Mouse (Mus musculus) urinary bladder, postnatal 10 days (tissue): Measurements from ENCODE around the gene Mrpl49.

Experiments used
- DNase-seq: peaks from one replicate; pipeline ENCODE4 v3.0.0; 2022; ENCODE audit warnings: low spot score

Gene Mrpl49

DNA sequence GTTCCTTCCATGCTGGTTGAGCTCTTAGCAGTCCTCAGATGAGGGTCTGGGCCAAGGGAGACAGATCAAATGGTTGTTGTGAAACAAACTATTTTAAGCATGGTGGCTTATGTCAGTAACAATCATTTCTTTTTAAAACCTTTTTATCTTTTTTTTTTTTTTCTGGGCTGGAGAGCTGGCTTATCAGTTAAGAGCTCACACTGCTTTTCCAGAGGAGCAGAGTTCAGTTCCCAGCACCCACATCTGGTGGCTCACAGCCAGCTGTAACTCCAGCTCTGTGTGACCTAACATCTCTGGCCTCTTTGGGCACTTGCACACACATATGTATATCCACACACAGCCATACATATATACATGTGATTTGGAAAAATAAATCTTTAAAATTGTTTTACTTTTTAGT lies 19.9 kb downstream of the Mrpl49 start:
- DNase-seq = no peak

- no peak for DNase-seq
These were observed 21.5 kb downstream of the Mrpl49 start for GRCm38 (mm10) chr19:6035966-6036585.

- no peak for DNase-seq
These were observed 26.9 kb downstream of the Mrpl49 start for GRCm38 (mm10) chr19:6030520-6031280.

GRCm38 (mm10) chr19:6029426-6029825 lies 28.2 kb downstream of the Mrpl49 start:
- no peak for DNase-seq

GRCm38 (mm10) chr19:6028991-6029390 lies 28.6 kb downstream of the Mrpl49 start:
- DNase-seq = no peak

- DNase-seq = no peak
These were observed 33.7 kb downstream of the Mrpl49 start for GRCm38 (mm10) chr19:6023930-6024329.

DNA sequence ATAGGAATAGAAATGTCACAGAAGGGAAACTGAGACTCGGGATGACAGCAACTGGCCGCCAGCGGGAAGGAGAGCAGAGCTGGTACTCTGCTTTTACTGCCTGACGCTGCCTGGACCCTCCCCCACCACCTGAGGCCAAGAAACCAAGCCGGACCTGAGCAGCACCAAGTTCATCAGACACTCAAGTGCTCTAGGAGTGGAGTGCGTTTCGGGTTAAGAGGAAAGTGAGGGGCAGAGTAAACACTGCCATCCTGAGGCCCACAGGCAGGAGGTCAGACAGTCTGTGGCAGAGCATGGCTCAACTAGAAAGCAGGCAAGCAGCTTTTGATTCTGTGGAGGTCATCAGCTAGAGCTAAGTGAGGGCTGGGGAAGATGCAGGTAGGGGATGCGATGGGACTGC lies 34.5 kb downstream of the Mrpl49 start:
- DNase-seq = no peak

GRCm38 (mm10) chr19:6020276-6020675 lies 37.3 kb downstream of the Mrpl49 start:
- DNase-seq = no peak

- peak; percentile 69 for DNase-seq
These were observed 39.2 kb downstream of the Mrpl49 start for GRCm38 (mm10) chr19:6018142-6019089.

DNA sequence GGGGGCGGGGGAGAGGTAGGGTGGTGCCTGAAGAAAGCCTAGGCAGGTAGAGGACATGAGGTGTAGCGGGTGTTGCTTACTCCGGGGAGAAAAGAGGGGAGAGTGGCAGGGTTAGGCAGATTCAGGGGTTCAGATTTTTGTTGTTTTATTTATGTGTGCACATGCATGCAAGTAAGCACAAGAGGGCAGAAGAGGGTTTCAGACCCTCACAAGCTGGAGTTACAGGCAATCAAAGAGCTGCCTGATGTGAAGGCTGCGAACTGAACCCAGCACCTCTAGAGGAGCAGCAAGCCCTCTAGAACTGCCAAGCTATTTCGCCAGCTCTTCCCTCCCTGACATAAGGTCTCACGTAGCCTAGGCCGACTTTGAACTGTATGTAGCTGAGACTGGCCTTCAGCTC lies 41.1 kb downstream of the Mrpl49 start:
- no peak for DNase-seq

DNA sequence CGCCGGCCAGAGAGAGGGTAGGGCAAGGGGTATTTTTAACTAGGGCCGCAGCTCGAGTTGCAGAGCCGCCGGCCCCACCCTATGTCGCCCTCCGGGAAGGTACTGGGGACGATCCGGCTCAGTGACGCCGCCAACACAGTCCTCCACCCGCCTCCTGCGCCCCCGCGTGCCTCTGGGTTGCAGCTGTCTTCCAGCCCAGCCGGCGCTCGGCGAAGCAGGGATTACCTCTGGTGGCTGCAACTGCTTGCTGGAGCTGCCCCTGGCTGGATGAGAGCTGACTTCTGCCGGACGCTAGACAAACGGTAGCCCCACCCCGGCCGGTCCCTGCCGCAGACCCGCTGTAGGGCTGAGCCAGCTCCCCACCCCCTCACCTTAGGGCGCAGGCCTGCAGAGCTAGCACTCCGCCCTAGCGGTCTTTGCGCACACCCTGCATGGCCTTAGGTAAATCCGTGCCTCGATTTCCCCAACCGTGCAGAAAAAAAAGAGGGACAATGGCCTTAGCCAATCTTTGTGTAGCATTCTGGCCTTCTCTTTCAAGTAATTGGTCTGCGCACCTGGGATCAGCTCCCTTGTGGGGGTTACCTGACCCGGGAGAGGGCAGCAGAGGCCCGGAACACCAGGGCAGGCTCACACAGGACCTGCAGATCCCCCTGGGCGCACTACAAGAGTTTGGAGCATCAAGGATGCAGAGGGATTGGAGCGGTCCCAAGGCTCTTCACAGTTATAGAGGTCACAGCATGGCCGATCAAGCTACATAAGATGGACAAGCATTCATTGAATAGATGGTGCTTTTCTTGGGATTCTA lies 41.9 kb downstream of the Mrpl49 start, which contains the start of gene Capn1:
TSS of gene Capn1 (minus strand) at position 387 of the 805 bp plus-strand sequence.
- DNase-seq = peak; percentile 28

DNA sequence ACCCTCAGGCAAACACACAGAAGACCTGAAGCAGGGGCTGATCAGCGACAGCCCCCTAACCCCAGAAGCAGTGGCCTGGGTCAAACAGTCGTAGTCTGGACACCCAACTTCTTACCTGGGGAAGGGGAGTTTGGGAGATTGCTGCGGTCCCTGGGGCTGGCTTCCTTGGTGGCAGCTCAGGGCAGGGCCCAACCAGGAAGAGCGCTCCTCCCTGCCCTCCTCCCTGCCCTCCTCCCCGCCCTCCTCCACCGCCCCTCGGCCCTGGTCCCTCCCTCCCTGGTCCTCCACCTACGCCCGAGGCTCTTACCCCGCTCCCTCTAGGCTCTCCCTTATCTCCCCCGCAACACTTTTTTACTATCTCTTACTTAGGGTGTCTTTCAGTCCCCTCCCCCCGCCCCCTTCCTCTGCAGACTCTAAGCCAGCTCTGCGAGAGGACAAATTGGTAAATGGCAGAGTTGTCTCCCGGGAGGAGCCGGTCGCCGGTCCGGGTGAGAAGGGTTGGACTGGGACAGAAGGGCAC lies 42.5 kb downstream of the Mrpl49 start:
- DNase-seq = no peak

DNA sequence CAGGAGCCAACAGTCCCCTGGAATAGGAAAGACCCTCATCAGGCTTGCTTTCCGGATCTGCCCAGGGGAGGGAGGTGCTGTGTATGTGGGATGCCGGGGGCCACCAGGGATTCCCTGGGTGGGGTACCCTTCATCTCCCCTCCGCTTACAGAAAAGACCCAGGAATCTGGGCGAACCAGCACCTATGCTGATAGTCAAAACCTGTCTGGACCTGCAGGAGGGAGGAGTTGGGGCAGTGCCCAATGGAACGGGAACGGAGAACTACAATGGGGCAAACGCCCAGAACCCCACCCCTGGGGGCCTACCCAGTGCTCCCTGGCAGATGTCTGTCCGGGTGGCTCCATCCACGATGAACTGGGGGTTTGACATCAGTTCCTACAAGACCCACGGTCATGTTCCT lies 43.9 kb downstream of the Mrpl49 start:
- no peak for DNase-seq

- DNase-seq = no peak
These were observed 48.4 kb downstream of the Mrpl49 start for GRCm38 (mm10) chr19:6009137-6009536.

- DNase-seq = no peak
These were observed 50.6 kb downstream of the Mrpl49 start for GRCm38 (mm10) chr19:6007013-6007412.

GRCm38 (mm10) chr19:6005541-6005940 lies 52.0 kb downstream of the Mrpl49 start:
- no peak for DNase-seq
